Mouse (Mus musculus): ENCODE measurements around the gene Ppm1j. TPM values are rescaled to one million over a fixed set of nuclear protein-coding genes. Genes with fewer than 3 reads are reported as not detected.
"Not testable (repeated sequence)": the region's sequence is repeated elsewhere in the genome, so short reads cannot be mapped to it uniquely, and the experiment has no call there.

Gene Ppm1j
- total and polyA plus RNA-seq, 2 experiments from 2014 or later, result 67.8 to 84.0 TPM

DNA sequence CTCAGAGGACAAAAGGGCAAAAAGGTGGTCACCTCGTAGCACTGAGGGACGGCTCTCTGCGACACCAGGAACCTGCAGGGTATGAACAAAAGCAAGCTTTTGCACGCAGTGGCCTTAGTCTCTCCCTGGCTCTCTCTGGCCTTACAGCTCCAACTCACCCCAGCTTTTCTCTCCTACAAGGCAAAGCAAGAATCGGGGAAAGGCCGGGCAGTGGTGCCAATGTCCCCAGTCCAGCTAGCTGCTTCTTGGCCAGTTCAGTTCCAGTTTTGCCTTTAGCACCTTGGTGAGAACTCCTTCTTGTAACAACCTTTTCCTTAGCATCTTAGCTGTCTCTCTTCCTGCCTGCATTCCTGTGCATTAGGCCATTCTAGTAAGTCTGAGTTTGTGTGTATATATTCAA lies 20.6 kb downstream of the Ppm1j start:
- H3K27me3 ChIP-seq (ENCODE audit: control insufficient read depth, insufficient read depth, low read length), result no peaks in the 10 kb centered on the region
- H3K4me3 ChIP-seq (ENCODE audit: low read depth, low read length), result no peak overlapping the region
- DNase-seq (ENCODE audit: low spot score), result no peak
- H3K9me3 ChIP-seq (replicated peaks; ENCODE audit: control insufficient read depth, low read length), result no peaks in the 10 kb centered on the region
- no peak for ATAC-seq (ENCODE audit: insufficient read depth, low read depth)
- H3K27ac ChIP-seq (ENCODE audit: low read depth), result no peak overlapping the region
- peaks cover 7% of the 10 kb centered on the region for H3K4me1 ChIP-seq (ENCODE audit: control insufficient read depth, insufficient read depth)
- H3K4me2 ChIP-seq (ENCODE audit: low read depth, low read length), result no peak overlapping the region
- WGBS, result 92% methylated on average over 6 of the region's 6 CpGs
- TF ChIP-seq EP300 (IDR thresholded peaks at IDR 0.05; ENCODE audit: low read depth) (no peak), CTCF (IDR thresholded peaks at IDR 0.05; ENCODE audit: low read depth) (no peak)
- peaks cover 82% of the 10 kb centered on the region for H3K36me3 ChIP-seq (replicated peaks; ENCODE audit: control insufficient read depth, insufficient read depth, low read length)
- H3K9ac ChIP-seq (replicated peaks; ENCODE audit: low read depth, low read length), result no peak overlapping the region

DNA sequence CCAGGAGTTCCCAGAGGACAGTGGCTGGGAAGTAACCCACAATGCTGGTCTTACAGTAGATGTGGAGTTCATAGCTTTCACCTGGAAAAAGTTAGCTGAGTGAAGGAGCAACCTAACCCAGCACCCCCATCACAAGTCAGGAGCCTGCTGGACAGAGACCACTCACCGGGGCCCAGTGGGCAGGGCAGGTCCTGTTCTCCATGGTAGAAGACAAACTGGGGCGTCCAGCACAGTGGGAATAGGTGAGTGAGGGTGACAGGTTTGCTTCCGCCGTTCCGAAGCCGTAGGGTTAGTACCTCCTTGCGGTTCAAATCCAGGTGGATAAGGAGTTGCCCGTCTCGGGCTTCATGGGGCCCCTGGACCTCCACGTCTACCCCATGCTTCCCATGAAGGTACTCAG lies 23.5 kb downstream of the Ppm1j start:
- TF ChIP-seq EP300 (IDR thresholded peaks at IDR 0.05; ENCODE audit: low read depth), result no peak
- TF ChIP-seq CTCF (IDR thresholded peaks at IDR 0.05; ENCODE audit: low read depth), result no peak

DNA sequence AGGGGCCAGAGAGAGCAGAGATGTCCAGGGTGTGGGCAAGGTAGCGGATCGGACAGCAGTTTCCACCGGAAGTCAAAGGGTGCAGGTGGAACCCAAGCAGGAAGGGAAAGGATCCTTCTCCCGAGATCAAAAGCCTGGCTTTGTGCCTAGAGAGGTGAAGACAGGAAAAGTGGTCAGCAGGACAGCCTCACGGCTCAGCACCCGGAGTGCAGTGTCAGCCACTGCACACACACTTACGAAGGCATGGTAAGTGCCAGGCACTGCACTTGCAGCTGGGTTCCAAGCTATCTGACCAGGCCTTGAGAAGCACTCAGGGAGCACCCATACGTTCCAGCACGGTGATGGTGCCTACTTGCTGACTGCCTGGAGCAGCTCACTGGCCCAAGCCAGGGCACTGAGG lies 24.7 kb downstream of the Ppm1j start:
- DNase-seq (ENCODE audit: low spot score) (no peak), ATAC-seq (ENCODE audit: insufficient read depth, low read depth) (peak; percentile 82; the same call in 1 of the 2 replicates)
- Histone ChIP-seq H3K9ac (replicated peaks; ENCODE audit: low read depth, low read length) (no peak overlapping the region), H3K4me3 (ENCODE audit: low read depth, low read length) (no peak overlapping the region), H3K36me3 (replicated peaks; ENCODE audit: control insufficient read depth, insufficient read depth, low read length) (peaks cover 55% of the 10 kb centered on the region), H3K4me2 (ENCODE audit: low read depth, low read length) (no peak overlapping the region), H3K27me3 (ENCODE audit: control insufficient read depth, insufficient read depth, low read length) (no peaks in the 10 kb centered on the region), H3K9me3 (replicated peaks; ENCODE audit: control insufficient read depth, low read length) (no peaks in the 10 kb centered on the region), H3K4me1 (ENCODE audit: control insufficient read depth, insufficient read depth) (peaks cover 7% of the 10 kb centered on the region), H3K27ac (ENCODE audit: low read depth) (no peak overlapping the region)
- TF ChIP-seq EP300 (IDR thresholded peaks at IDR 0.05; ENCODE audit: low read depth), result no peak
- no peak for TF ChIP-seq CTCF (IDR thresholded peaks at IDR 0.05; ENCODE audit: low read depth)
- 27% methylated on average over 9 of the region's 9 CpGs for WGBS

More for the DNA sequence above, 23.5 kb downstream of the Ppm1j start:
- Histone ChIP-seq H3K36me3 (replicated peaks; ENCODE audit: control insufficient read depth, insufficient read depth, low read length) (peaks cover 67% of the 10 kb centered on the region), H3K4me2 (ENCODE audit: low read depth, low read length) (no peak overlapping the region), H3K4me1 (ENCODE audit: control insufficient read depth, insufficient read depth) (peaks cover 7% of the 10 kb centered on the region), H3K9ac (replicated peaks; ENCODE audit: low read depth, low read length) (no peak overlapping the region), H3K27me3 (ENCODE audit: control insufficient read depth, insufficient read depth, low read length) (no peaks in the 10 kb centered on the region), H3K9me3 (replicated peaks; ENCODE audit: control insufficient read depth, low read length) (no peaks in the 10 kb centered on the region), H3K4me3 (ENCODE audit: low read depth, low read length) (no peak overlapping the region), H3K27ac (ENCODE audit: low read depth) (no peak overlapping the region)
- ATAC-seq (ENCODE audit: insufficient read depth, low read depth) (no peak), DNase-seq (ENCODE audit: low spot score) (no peak)
- WGBS, result 92% methylated on average over 10 of the region's 10 CpGs

DNA sequence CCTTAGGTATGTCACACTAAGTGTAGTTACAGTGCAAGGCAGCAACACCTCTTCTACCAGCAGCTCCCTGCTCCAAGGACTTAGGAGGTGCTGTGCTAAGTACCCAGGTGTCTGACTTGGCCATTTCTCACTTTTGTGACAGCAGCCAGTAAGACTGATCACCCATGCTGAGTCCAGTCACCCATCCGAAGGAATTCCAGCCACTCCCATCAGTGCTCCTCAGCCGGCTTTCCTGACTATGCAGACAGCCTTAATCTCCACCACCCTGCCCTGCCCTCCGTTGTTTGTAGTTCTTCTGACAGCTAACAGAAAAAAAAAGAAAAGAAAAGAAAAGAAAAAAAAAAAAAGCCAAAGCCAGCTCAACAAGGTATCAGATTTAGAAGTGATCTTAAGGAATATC lies 30.9 kb downstream of the Ppm1j start:
- H3K36me3 ChIP-seq (replicated peaks; ENCODE audit: control insufficient read depth, insufficient read depth, low read length), result 0 out of 2 replicates have a peak, but pooled peaks cover 9% of the 10 kb centered on the region
- TF ChIP-seq CTCF (IDR thresholded peaks at IDR 0.05; ENCODE audit: low read depth) (no peak), EP300 (IDR thresholded peaks at IDR 0.05; ENCODE audit: low read depth) (no peak)
- H3K4me3 ChIP-seq (ENCODE audit: low read depth, low read length), result no peak overlapping the region
- no peak overlapping the region for H3K4me2 ChIP-seq (ENCODE audit: low read depth, low read length)
- WGBS, result 26% methylated on average over 3 of the region's 3 CpGs
- H3K27me3 ChIP-seq (ENCODE audit: control insufficient read depth, insufficient read depth, low read length), result no peaks in the 10 kb centered on the region
- no peak for ATAC-seq (ENCODE audit: insufficient read depth, low read depth)
- no peak overlapping the region for H3K27ac ChIP-seq (ENCODE audit: low read depth)
- DNase-seq (ENCODE audit: low spot score), result no peak
- H3K4me1 ChIP-seq (ENCODE audit: control insufficient read depth, insufficient read depth), result 0 out of 2 replicates have a peak, but pooled peaks cover 11% of the 10 kb centered on the region
- H3K9me3 ChIP-seq (replicated peaks; ENCODE audit: control insufficient read depth, low read length), result no peaks in the 10 kb centered on the region
- no peak overlapping the region for H3K9ac ChIP-seq (replicated peaks; ENCODE audit: low read depth, low read length)

DNA sequence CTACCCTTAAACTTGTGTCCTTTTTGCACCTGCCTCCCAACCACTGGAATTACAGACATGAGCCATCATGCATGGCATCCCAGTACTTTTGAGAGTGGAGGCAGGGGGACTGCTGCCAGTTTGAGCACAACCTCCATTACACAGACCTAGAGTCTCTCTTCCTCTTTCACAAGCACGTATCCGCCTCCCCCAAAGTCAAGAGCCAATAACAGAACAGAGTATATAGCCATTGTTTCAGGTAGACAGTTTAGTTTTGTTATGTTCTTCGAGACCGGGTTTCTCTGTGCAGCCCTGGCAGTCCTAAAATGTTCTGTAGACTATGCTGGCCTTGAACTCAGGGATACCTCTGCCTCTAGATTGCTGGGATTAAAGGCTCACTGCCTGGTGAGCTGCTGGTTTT lies 31.4 kb downstream of the Ppm1j start:
- WGBS, result 86% methylated on average over 4 of the region's 4 CpGs
- 0 out of 2 replicates have a peak, but pooled peaks cover 11% of the 10 kb centered on the region for H3K4me1 ChIP-seq (ENCODE audit: control insufficient read depth, insufficient read depth)
- no peaks in the 10 kb centered on the region for H3K9me3 ChIP-seq (replicated peaks; ENCODE audit: control insufficient read depth, low read length)
- H3K9ac ChIP-seq (replicated peaks; ENCODE audit: low read depth, low read length), result no peak overlapping the region
- TF ChIP-seq CTCF (IDR thresholded peaks at IDR 0.05; ENCODE audit: low read depth) (no peak), EP300 (IDR thresholded peaks at IDR 0.05; ENCODE audit: low read depth) (no peak)
- ATAC-seq (ENCODE audit: insufficient read depth, low read depth), result no peak
- H3K4me3 ChIP-seq (ENCODE audit: low read depth, low read length), result no peak overlapping the region
- H3K27ac ChIP-seq (ENCODE audit: low read depth), result no peak overlapping the region
- no peak for DNase-seq (ENCODE audit: low spot score)
- H3K27me3 ChIP-seq (ENCODE audit: control insufficient read depth, insufficient read depth, low read length), result no peaks in the 10 kb centered on the region
- no peak overlapping the region for H3K4me2 ChIP-seq (ENCODE audit: low read depth, low read length)
- H3K36me3 ChIP-seq (replicated peaks; ENCODE audit: control insufficient read depth, insufficient read depth, low read length), result 0 out of 2 replicates have a peak, but pooled peaks cover 9% of the 10 kb centered on the region

DNA sequence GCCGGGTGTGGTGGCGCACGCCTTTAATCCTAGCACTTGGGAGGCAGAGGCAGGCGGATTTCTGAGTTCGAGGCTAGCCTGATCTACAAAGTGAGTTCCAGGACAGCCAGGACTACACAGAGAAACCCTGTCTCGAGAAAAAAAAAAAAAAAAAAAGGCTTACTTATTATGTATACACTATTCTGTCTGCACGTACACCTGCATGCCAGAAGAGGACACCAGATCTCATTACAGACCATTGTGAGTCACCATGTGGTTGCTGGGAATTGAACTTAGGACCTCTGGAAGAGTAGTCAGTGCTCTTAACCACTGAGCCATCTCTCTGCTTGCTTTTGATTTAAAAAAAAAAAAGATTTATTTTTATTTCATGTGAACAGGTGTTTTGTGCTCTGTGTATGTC lies 32.4 kb downstream of the Ppm1j start:
- not testable (repeated sequence) for H3K36me3 ChIP-seq (replicated peaks; ENCODE audit: control insufficient read depth, insufficient read depth, low read length); H3K27ac ChIP-seq (ENCODE audit: low read depth); H3K9ac ChIP-seq (replicated peaks; ENCODE audit: low read depth, low read length); ATAC-seq (ENCODE audit: insufficient read depth, low read depth); DNase-seq (ENCODE audit: low spot score); H3K9me3 ChIP-seq (replicated peaks; ENCODE audit: control insufficient read depth, low read length); H3K4me3 ChIP-seq (ENCODE audit: low read depth, low read length); H3K4me2 ChIP-seq (ENCODE audit: low read depth, low read length); H3K27me3 ChIP-seq (ENCODE audit: control insufficient read depth, insufficient read depth, low read length)
- 89% methylated on average over 7 of the region's 7 CpGs for WGBS
- 0 out of 2 replicates have a peak, but pooled peaks cover 11% of the 10 kb centered on the region for H3K4me1 ChIP-seq (ENCODE audit: control insufficient read depth, insufficient read depth)
